Mouse (Mus musculus): ENCODE results near the gene A630089N07Rik.

The A630089N07Rik gene

GRCm38 (mm10) chr16:97961381-97962150 lies 120.7 kb downstream of the A630089N07Rik start:
- no peak for DNase-seq

GRCm38 (mm10) chr16:97960348-97960747 lies 121.9 kb downstream of the A630089N07Rik start:
- DNase-seq = no peak

GRCm38 (mm10) chr16:97958401-97958973 lies 123.8 kb downstream of the A630089N07Rik start:
- no peak for DNase-seq

GRCm38 (mm10) chr16:97957626-97958025 lies 124.6 kb downstream of the A630089N07Rik start:
- DNase-seq = no peak

- DNase-seq = no peak
These were observed 126.2 kb downstream of the A630089N07Rik start for GRCm38 (mm10) chr16:97956011-97956410.

GRCm38 (mm10) chr16:97953300-97953699 lies 128.9 kb downstream of the A630089N07Rik start:
- DNase-seq = no peak

- DNase-seq = no peak
These were observed 129.4 kb downstream of the A630089N07Rik start for GRCm38 (mm10) chr16:97952801-97953200.

- no peak for DNase-seq
These were observed 129.9 kb downstream of the A630089N07Rik start for GRCm38 (mm10) chr16:97952371-97952770.

Data from thymus, adult 18-20 months (tissue).